11 mouse cellular contexts compared by ENCODE assay signal in the genomic region with DNA sequence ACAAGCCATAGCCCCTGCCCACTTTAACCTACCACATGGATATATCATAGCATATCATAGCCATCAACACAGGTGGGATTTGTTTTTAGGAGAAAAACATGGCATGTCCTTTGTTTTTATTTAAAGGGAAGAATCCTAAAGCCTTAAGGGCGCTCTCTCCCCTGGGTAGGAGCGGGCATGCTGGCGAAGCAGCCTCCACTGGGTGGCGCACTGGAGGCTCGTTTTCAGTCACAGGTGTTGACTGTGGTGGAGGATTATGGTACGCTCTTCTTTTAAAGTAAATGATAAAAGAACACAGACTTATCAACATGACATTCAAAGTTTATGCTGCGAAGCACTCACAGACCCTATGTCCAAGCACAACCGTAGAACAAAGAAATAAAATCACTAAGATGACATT. TPM values are rescaled to one million over a fixed set of nuclear protein-coding genes. Genes with fewer than 3 reads are reported as not detected.
DNase-seq lines count a peak whose midpoint lies in the region; ATAC-seq lines count a peak whose summit lies in the region.
"Had no signal": no experiment of that assay in that cellular context is flagged by ENCODE, and none has a peak within 500 bp of the region (broad histone marks: within the 10 kb centered on the region; RNA-seq: fewer than 3 reads in every experiment).

No protein-coding gene starts in this region.

- peak; percentile 24; the same call in 1 of the 2 replicates for ATAC-seq in forebrain, embryonic 13.5 days
- ATAC-seq in forebrain, embryonic 14.5 days: no peak
- ATAC-seq in cerebellum, adult (ENCODE audit: insufficient number of reproducible peaks, low FRiP score, low TSS enrichment): no peak

- H3K4me2 ChIP-seq in forebrain, embryonic 13.5 days: no peak overlapping the region
- no peak overlapping the region for H3K4me2 ChIP-seq in forebrain, embryonic 14.5 days (ENCODE audit: low read length)

- H3K9me3 ChIP-seq in forebrain, embryonic 13.5 days (replicated peaks): no peaks in the 10 kb centered on the region
- H3K9me3 ChIP-seq in forebrain, embryonic 14.5 days (replicated peaks; ENCODE audit: control insufficient read depth, low read length): no peaks in the 10 kb centered on the region

- 83% methylated on average over 8 of the region's 8 CpGs for WGBS in forebrain, embryonic 13.5 days
- WGBS in forebrain, embryonic 14.5 days: 76% methylated on average over 8 of the region's 8 CpGs

- no peak for DNase-seq in forebrain, embryonic 14.5 days (ENCODE audit: low spot score)
- peak; percentile 19 for DNase-seq in retina, embryonic 14.5 days (ENCODE audit: low spot score)
- DNase-seq in retina, postnatal 1 day: no peak
- DNase-seq in left cerebral cortex, postnatal 4 days: peak; percentile 17
- peak; percentile 73 for DNase-seq in thymus, postnatal 25 days
- no peak for DNase-seq in kidney, adult 18-20 months
- DNase-seq: gastrocnemius, postnatal 36 days; kidney, adult 8-10 months had no signal

- no peaks in the 10 kb centered on the region for H3K36me3 ChIP-seq in forebrain, embryonic 13.5 days (ENCODE audit: poor library complexity, severe bottlenecking)
- no peaks in the 10 kb centered on the region for H3K36me3 ChIP-seq in forebrain, embryonic 14.5 days (ENCODE audit: control insufficient read depth, insufficient read depth, low read length)

- H3K4me3 ChIP-seq in forebrain, embryonic 13.5 days: no peak overlapping the region
- no peak overlapping the region for H3K4me3 ChIP-seq in forebrain, embryonic 14.5 days (ENCODE audit: low read depth, low read length)

- H3K27ac ChIP-seq in forebrain, embryonic 13.5 days: no peak overlapping the region
- H3K27ac ChIP-seq in forebrain, embryonic 14.5 days (ENCODE audit: low read depth, low read length): no peak overlapping the region

- no peaks in the 10 kb centered on the region for H3K27me3 ChIP-seq in forebrain, embryonic 13.5 days
- H3K27me3 ChIP-seq in forebrain, embryonic 14.5 days (replicated peaks; ENCODE audit: control insufficient read depth, insufficient read depth, low read length): no peaks in the 10 kb centered on the region

- H3K9ac ChIP-seq in forebrain, embryonic 13.5 days: no peak overlapping the region
- no peak overlapping the region for H3K9ac ChIP-seq in forebrain, embryonic 14.5 days (ENCODE audit: low read length)

- intact Hi-C loops in left cerebral cortex, postnatal 4 days (cut with DNase I): no loop called here

- no peaks in the 10 kb centered on the region for H3K4me1 ChIP-seq in forebrain, embryonic 13.5 days
- no peaks in the 10 kb centered on the region for H3K4me1 ChIP-seq in forebrain, embryonic 14.5 days (ENCODE audit: control insufficient read depth, insufficient read depth, low read length)

RNA-seq across cellular contexts. Expression of gene Slain1, which starts 19.5 kb away (rescaled TPM):
- polyA plus RNA-seq in forebrain, embryonic 13.5 days (2015; fragmentation: Nextera tagmentation; extraction: Ambion mirVana): 11.4 and 14.0 TPM in 2 replicates
- 23.5 and 27.1 TPM in 2 replicates for polyA plus RNA-seq in forebrain, embryonic 14.5 days (2014; fragmentation: Nextera tagmentation; extraction: Ambion mirVana)
- total RNA-seq in left cerebral cortex, postnatal 4 days (2021): 10 to 100 TPM; 82.2 to 93.0 TPM
- polyA plus RNA-seq: C2C12 had no signal

Comparison
In these comparisons a context has a peak if more than half of its experiments do, and no peak if none do; other contexts are left out.
1. DNase-seq: peak in retina, embryonic 14.5 days (single experiment), left cerebral cortex, postnatal 4 days (single experiment) and thymus, postnatal 25 days (single experiment); none in forebrain, embryonic 14.5 days (single experiment), retina, postnatal 1 day (single experiment) and kidney, adult 18-20 months (single experiment).